Mouse (Mus musculus) T-helper 2 cell (primary cell): Measurements from ENCODE around the gene Prim2.

Experiments used
- in situ Hi-C: fragments of 300-600 bp; cut with MboI, MseI; formaldehyde crosslinking; loops from one replicate; pipeline ENCODE4 v1.15.1; 2025; ENCODE audit warnings: high pct_unique_total_duplicates

The Prim2 gene

GRCm38 (mm10) chr1:33669708-33670141 lies at the start of gene Prim2:
Gene Prim2 (minus strand): TSS chr1:33669795.
- in situ Hi-C loops, result no loop called here

- in situ Hi-C loops, result no loop called here
These were observed 48.0 kb upstream of the Prim2 start for GRCm38 (mm10) chr1:33717636-33718035.

GRCm38 (mm10) chr1:33714796-33715195 lies 45.2 kb upstream of the Prim2 start:
- in situ Hi-C loops, result no loop called here

GRCm38 (mm10) chr1:33712026-33712425 lies 42.4 kb upstream of the Prim2 start:
- in situ Hi-C loops, result no loop called here

GRCm38 (mm10) chr1:33709615-33710014 lies 40.0 kb upstream of the Prim2 start:
- in situ Hi-C loops, result no loop called here

GRCm38 (mm10) chr1:33701244-33701643 lies 31.6 kb upstream of the Prim2 start:
- in situ Hi-C loops, result no loop called here

- in situ Hi-C loops, result no loop called here
These were observed 26.4 kb upstream of the Prim2 start for GRCm38 (mm10) chr1:33696016-33696415.

GRCm38 (mm10) chr1:33693893-33694292 lies 24.3 kb upstream of the Prim2 start:
- in situ Hi-C loops, result no loop called here

- in situ Hi-C loops, result no loop called here
These were observed 20.5 kb upstream of the Prim2 start for GRCm38 (mm10) chr1:33690087-33690448.

GRCm38 (mm10) chr1:33689446-33690086 lies 20.0 kb upstream of the Prim2 start:
- in situ Hi-C loops, result loop anchor here (5.0 kb wide), 1 partner anchor 43 kb away; no protein-coding TSS in a partner anchor

- in situ Hi-C loops, result loop anchor here (5.0 kb wide), 1 partner anchor 43 kb away; no protein-coding TSS in a partner anchor
These were observed 19.2 kb upstream of the Prim2 start for GRCm38 (mm10) chr1:33688810-33689209.

- in situ Hi-C loops, result no loop called here
These were observed 14.9 kb upstream of the Prim2 start for GRCm38 (mm10) chr1:33684459-33684858.

GRCm38 (mm10) chr1:33680890-33681289 lies 11.3 kb upstream of the Prim2 start:
- in situ Hi-C loops, result no loop called here

GRCm38 (mm10) chr1:33680435-33680834 lies 10.8 kb upstream of the Prim2 start:
- in situ Hi-C loops, result no loop called here

GRCm38 (mm10) chr1:33673158-33673960 lies 3.8 kb upstream of the Prim2 start:
- in situ Hi-C loops, result no loop called here

GRCm38 (mm10) chr1:33672514-33672913 lies 2.9 kb upstream of the Prim2 start:
- in situ Hi-C loops, result no loop called here

- in situ Hi-C loops, result no loop called here
These were observed 2.5 kb upstream of the Prim2 start for GRCm38 (mm10) chr1:33672083-33672482.

GRCm38 (mm10) chr1:33671441-33671840 lies 1.8 kb upstream of the Prim2 start:
- in situ Hi-C loops, result no loop called here

- in situ Hi-C loops, result no loop called here
These were observed 595 bp upstream of the Prim2 start for GRCm38 (mm10) chr1:33670164-33670616.

- in situ Hi-C loops, result no loop called here
These were observed 5.9 kb downstream of the Prim2 start for GRCm38 (mm10) chr1:33663605-33664117.

- in situ Hi-C loops, result no loop called here
These were observed 6.4 kb downstream of the Prim2 start for GRCm38 (mm10) chr1:33663163-33663562.

GRCm38 (mm10) chr1:33658302-33658701 lies 11.3 kb downstream of the Prim2 start:
- in situ Hi-C loops, result no loop called here
